Mouse (Mus musculus): ENCODE data around the gene Hnrnpk. TPM values are rescaled to one million over a fixed set of nuclear protein-coding genes. Genes with fewer than 3 reads are reported as not detected.

Hnrnpk gene
- total RNA-seq, 2 experiments from 2014 or later, result 701 to 1,381 TPM

Other genes starting within 250 kb of the Hnrnpk start
- gene Idnk, start 245.7 kb downstream of the Hnrnpk start, total RNA-seq (2015), result 52.9 and 53.8 TPM in 2 replicates
- gene Idnk, start 245.7 kb downstream of the Hnrnpk start, total RNA-seq (2017), result 36.7 and 38.7 TPM in 2 replicates
- 48.1 and 49.5 TPM in 2 replicates for gene Ubqln1, start 187.7 kb downstream of the Hnrnpk start, total RNA-seq (2015)
- 55.3 and 61.5 TPM in 2 replicates for gene Ubqln1, start 187.7 kb downstream of the Hnrnpk start, total RNA-seq (2017)
- 8.9 and 16.6 TPM in 2 replicates for gene Gkap1, start 127.6 kb downstream of the Hnrnpk start, total RNA-seq (2015)
- gene Gkap1, start 127.6 kb downstream of the Hnrnpk start, total RNA-seq (2017), result 7.9 and 10.0 TPM in 2 replicates
- not detected in 2 replicates for gene Kif27, start 44.2 kb downstream of the Hnrnpk start, total RNA-seq (2015)
- gene Kif27, start 44.2 kb downstream of the Hnrnpk start, total RNA-seq (2017), result not detected in 2 replicates
- 20.8 and 21.8 TPM in 2 replicates for gene 2210016F16Rik, start 18.1 kb downstream of the Hnrnpk start, total RNA-seq (2015)
- gene 2210016F16Rik, start 18.1 kb downstream of the Hnrnpk start, total RNA-seq (2017), result 12.3 and 12.6 TPM in 2 replicates
- gene Rmi1, start 1.1 kb downstream of the Hnrnpk start, total RNA-seq (2015), result 40.6 and 46.0 TPM in 2 replicates
- gene Rmi1, start 1.1 kb downstream of the Hnrnpk start, total RNA-seq (2017), result 23.6 and 25.5 TPM in 2 replicates
- gene Slc28a3, start 207.5 kb upstream of the Hnrnpk start, total RNA-seq (2015), result not detected in 2 replicates
- not detected in 2 replicates for gene Slc28a3, start 207.5 kb upstream of the Hnrnpk start, total RNA-seq (2017)